Mouse (Mus musculus): Measurements from ENCODE around the gene Isl2. TPM values are rescaled to one million over a fixed set of nuclear protein-coding genes. Genes with fewer than 3 reads are reported as not detected.

The Isl2 gene
- polyA plus RNA-seq, 1 experiment from 2014 or later, result not detected

DNA sequence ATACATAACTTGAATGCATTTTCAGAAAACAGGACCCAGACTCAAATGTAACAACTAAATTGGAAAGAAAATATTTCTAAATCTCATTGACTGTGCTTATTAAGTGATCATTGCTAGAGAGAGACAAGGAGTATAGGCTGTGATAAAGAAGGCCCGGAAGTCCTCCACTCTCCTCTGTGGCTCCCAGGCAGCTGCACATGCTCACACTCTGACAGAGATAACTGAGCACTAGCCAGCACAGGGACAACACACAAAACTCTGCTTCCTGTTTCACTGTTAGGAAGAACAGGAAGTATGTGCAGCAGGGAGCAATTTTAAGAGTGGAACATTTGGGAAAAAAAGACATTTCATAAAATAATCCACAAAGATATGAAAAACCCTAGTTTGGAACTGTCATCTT is 16.5 kb downstream of the Isl2 start:
- H3K4me2 ChIP-seq (ENCODE audit: low read depth, low read length), result no peak overlapping the region
- H3K27me3 ChIP-seq (ENCODE audit: insufficient read depth, low read length), result peaks cover 2% of the 10 kb centered on the region; the same call in 1 of the 2 replicates
- TF ChIP-seq CTCF (IDR thresholded peaks at IDR 0.05; ENCODE audit: low read depth), result no peak
- 35% methylated on average over 1 of the region's 1 CpGs for WGBS (ENCODE audit: insufficient replicate concordance)
- no peak overlapping the region for H3K9ac ChIP-seq (replicated peaks)
- no peak overlapping the region for H3K27ac ChIP-seq (ENCODE audit: low read depth)
- DNase-seq, result no peak
- no peak for ATAC-seq
- H3K4me1 ChIP-seq (ENCODE audit: insufficient read depth), result no peaks in the 10 kb centered on the region
- no peaks in the 10 kb centered on the region for H3K36me3 ChIP-seq (replicated peaks; ENCODE audit: insufficient read depth, low read length)
- no peaks in the 10 kb centered on the region for H3K9me3 ChIP-seq (ENCODE audit: low read length)
- no peak overlapping the region for H3K4me3 ChIP-seq (ENCODE audit: low read depth, low read length)

DNA sequence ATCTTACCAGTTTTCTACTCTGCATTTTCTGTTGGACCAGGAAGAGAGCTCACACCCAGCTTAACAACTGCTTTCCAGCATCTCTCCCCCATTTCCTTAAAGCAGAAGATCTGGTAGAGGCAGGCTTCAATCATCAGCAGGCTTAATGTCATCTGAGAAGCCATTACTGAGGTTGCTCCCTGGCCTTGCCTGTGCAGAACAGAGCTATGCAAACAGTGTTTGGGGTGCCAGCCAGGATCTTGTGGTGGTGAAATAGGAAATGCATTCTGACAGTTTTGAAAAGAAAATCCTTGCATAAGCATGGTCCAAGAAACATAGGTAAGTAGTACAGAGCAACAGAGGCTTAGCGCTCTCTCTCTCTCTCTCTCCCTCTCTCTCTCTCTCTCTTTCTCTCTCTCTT is 22.5 kb downstream of the Isl2 start:
- Histone ChIP-seq H3K4me1 (ENCODE audit: insufficient read depth) (peaks cover 4% of the 10 kb centered on the region), H3K4me3 (ENCODE audit: low read depth, low read length) (no peak overlapping the region), H3K27ac (ENCODE audit: low read depth) (no peak overlapping the region), H3K9ac (replicated peaks) (no peak overlapping the region), H3K4me2 (ENCODE audit: low read depth, low read length) (no peak overlapping the region), H3K36me3 (replicated peaks; ENCODE audit: insufficient read depth, low read length) (no peaks in the 10 kb centered on the region), H3K27me3 (ENCODE audit: insufficient read depth, low read length) (no peaks in the 10 kb centered on the region), H3K9me3 (ENCODE audit: low read length) (no peaks in the 10 kb centered on the region)
- DNase-seq, result peak; percentile 32
- peak; percentile 50; the same call in 1 of the 2 replicates for ATAC-seq
- TF ChIP-seq CTCF (IDR thresholded peaks at IDR 0.05; ENCODE audit: low read depth) (no peak), EP300 (IDR thresholded peaks at IDR 0.05; ENCODE audit: low read depth) (no peak)
- 78% methylated on average over 1 of the region's 1 CpGs for WGBS (ENCODE audit: insufficient replicate concordance)

DNA sequence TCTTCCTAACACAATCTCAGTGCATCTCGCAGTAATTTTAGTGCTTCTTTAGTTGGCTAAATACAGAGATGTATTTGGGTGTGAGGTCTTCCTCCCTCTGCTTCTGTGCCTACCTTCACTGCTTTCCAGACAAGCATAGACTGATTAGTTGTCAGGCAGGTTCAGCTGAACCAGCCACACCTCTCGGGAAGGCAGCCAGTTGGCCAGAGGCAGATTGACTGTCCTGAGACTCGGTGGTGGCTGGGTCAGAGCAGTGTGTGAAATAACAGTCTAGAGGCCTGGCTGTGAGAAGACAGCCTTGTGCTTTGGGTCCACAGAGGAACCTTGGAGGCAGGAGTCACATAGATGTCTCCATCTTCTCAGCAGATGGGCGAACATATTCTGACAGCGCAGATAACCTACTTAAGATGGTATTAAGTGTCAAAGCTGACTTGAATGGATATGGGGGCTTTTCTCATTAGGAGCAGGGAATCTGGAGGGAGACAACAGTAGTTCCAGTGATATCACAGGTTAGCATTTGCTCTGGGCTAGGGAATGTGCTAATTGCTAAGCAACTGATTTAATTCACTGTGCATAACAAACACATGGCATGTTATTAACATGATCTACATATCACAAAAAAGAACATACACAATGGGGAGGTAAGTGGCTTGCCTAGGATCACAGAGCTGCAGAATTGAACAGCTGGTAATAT is 30.1 kb downstream of the Isl2 start:
- ATAC-seq, result no peak
- no peak for DNase-seq
- no peaks in the 10 kb centered on the region for H3K9me3 ChIP-seq (ENCODE audit: low read length)
- H3K36me3 ChIP-seq (replicated peaks; ENCODE audit: insufficient read depth, low read length), result no peaks in the 10 kb centered on the region
- no peak overlapping the region for H3K4me2 ChIP-seq (ENCODE audit: low read depth, low read length)
- H3K27me3 ChIP-seq (ENCODE audit: insufficient read depth, low read length), result no peaks in the 10 kb centered on the region
- 70% methylated on average over 5 of the region's 5 CpGs for WGBS (ENCODE audit: insufficient replicate concordance)
- no peaks in the 10 kb centered on the region for H3K4me1 ChIP-seq (ENCODE audit: insufficient read depth)
- no peak overlapping the region for H3K4me3 ChIP-seq (ENCODE audit: low read depth, low read length)
- H3K27ac ChIP-seq (ENCODE audit: low read depth), result no peak overlapping the region
- H3K9ac ChIP-seq (replicated peaks), result no peak overlapping the region
- no peak for TF ChIP-seq EP300 (IDR thresholded peaks at IDR 0.05; ENCODE audit: low read depth)
- no peak for TF ChIP-seq CTCF (IDR thresholded peaks at IDR 0.05; ENCODE audit: low read depth)

DNA sequence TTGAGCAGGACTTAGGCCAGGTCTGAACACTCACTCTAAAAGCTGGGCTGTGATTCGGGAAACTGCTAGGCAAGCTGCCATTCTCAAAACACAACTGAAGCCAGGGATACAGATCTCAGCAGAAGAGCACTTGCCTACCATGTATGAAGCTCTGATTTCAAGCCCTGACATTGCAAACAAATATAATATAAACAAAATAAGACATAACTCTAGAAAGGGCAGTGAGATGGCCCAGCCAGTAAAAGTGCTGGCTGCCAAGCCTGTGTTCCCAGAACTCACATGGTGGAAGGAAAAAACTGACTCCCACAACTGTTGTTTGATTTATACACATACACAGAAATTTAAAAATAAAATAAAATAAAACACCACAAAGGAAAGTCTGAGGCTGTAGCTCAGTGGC is 32.6 kb downstream of the Isl2 start:
- WGBS (ENCODE audit: insufficient replicate concordance), result 76% methylated on average over 1 of the region's 1 CpGs
- H3K9ac ChIP-seq (replicated peaks), result no peak overlapping the region
- H3K9me3 ChIP-seq (ENCODE audit: low read length), result no peaks in the 10 kb centered on the region
- no peak for TF ChIP-seq CTCF (IDR thresholded peaks at IDR 0.05; ENCODE audit: low read depth)
- no peak for TF ChIP-seq EP300 (IDR thresholded peaks at IDR 0.05; ENCODE audit: low read depth)
- no peak overlapping the region for H3K4me2 ChIP-seq (ENCODE audit: low read depth, low read length)
- ATAC-seq (no peak), DNase-seq (no peak)
- no peaks in the 10 kb centered on the region for H3K4me1 ChIP-seq (ENCODE audit: insufficient read depth)
- H3K4me3 ChIP-seq (ENCODE audit: low read depth, low read length), result no peak overlapping the region
- no peak overlapping the region for H3K27ac ChIP-seq (ENCODE audit: low read depth)
- no peaks in the 10 kb centered on the region for H3K27me3 ChIP-seq (ENCODE audit: insufficient read depth, low read length)
- no peaks in the 10 kb centered on the region for H3K36me3 ChIP-seq (replicated peaks; ENCODE audit: insufficient read depth, low read length)

DNA sequence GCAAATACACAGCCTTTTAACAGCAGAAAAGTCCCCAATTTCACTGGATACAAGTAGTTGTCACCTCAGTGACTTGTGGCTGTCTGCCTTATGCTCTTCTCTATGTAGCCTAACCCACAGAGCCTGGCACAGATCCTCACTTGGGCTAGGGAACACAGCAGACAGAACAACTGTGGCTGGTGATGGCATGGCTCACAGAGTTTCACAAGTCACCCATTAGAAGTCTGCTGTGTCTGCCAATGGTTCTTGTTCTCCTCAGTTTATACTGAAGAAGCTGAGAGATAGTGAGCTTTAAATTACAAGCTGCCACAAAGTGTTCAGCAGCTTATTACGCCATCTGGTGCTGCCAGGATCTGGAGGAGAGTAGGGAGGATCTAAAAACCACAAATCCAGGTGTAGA is 38.1 kb downstream of the Isl2 start:
- H3K27ac ChIP-seq (ENCODE audit: low read depth), result no peak overlapping the region
- no peaks in the 10 kb centered on the region for H3K27me3 ChIP-seq (ENCODE audit: insufficient read depth, low read length)
- H3K4me1 ChIP-seq (ENCODE audit: insufficient read depth), result 0 out of 2 replicates have a peak, but pooled peaks cover under 1% of the 10 kb centered on the region
- H3K36me3 ChIP-seq (replicated peaks; ENCODE audit: insufficient read depth, low read length), result no peaks in the 10 kb centered on the region
- no peak for DNase-seq
- no peak overlapping the region for H3K4me3 ChIP-seq (ENCODE audit: low read depth, low read length)
- TF ChIP-seq CTCF (IDR thresholded peaks at IDR 0.05; ENCODE audit: low read depth) (no peak), EP300 (IDR thresholded peaks at IDR 0.05; ENCODE audit: low read depth) (no peak)
- H3K4me2 ChIP-seq (ENCODE audit: low read depth, low read length), result no peak overlapping the region
- H3K9me3 ChIP-seq (ENCODE audit: low read length), result no peaks in the 10 kb centered on the region
- no peak overlapping the region for H3K9ac ChIP-seq (replicated peaks)
- no peak for ATAC-seq
- 69% methylated on average over 1 of the region's 1 CpGs for WGBS (ENCODE audit: insufficient replicate concordance)

DNA sequence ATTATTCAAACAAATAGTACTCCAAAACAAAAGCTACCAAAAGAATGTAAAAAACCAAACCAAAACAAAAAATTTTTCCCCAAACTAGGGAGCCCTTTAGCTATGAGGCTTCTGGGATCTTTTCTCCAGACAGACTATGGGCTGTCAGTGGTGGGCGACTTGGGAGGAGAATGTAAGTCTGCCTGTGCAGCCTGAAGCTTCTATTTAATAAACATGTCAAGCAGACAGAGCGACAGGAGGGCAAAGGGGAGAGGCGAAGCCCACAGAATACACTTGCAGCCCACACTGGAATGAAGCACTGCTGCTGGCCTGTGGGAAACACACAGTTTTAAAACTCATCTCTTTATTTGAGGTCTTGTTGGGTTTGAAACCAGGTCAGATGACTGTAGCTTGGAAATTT is 42.9 kb downstream of the Isl2 start:
- Histone ChIP-seq H3K9me3 (ENCODE audit: low read length) (no peaks in the 10 kb centered on the region), H3K4me1 (ENCODE audit: insufficient read depth) (0 out of 2 replicates have a peak, but pooled peaks cover 3% of the 10 kb centered on the region), H3K27me3 (ENCODE audit: insufficient read depth, low read length) (no peaks in the 10 kb centered on the region), H3K36me3 (replicated peaks; ENCODE audit: insufficient read depth, low read length) (no peaks in the 10 kb centered on the region), H3K9ac (replicated peaks) (no peak overlapping the region), H3K27ac (ENCODE audit: low read depth) (no peak overlapping the region), H3K4me3 (ENCODE audit: low read depth, low read length) (no peak overlapping the region), H3K4me2 (ENCODE audit: low read depth, low read length) (no peak overlapping the region)
- 58% methylated on average over 3 of the region's 3 CpGs for WGBS (ENCODE audit: insufficient replicate concordance)
- no peak for ATAC-seq
- no peak for DNase-seq
- no peak for TF ChIP-seq CTCF (IDR thresholded peaks at IDR 0.05; ENCODE audit: low read depth)
- TF ChIP-seq EP300 (IDR thresholded peaks at IDR 0.05; ENCODE audit: low read depth), result no peak
